Mouse (Mus musculus) spleen, adult 12 weeks (tissue): ENCODE measurements around the gene Cntn6.

Experiments used
- DNase-seq: peaks from one replicate; pipeline ENCODE4 v3.0.0; 2022; ENCODE audit warnings: low spot score

The Cntn6 gene

GRCm38 (mm10) chr6:104761226-104761625 lies 268.6 kb downstream of the Cntn6 start:
- no peak for DNase-seq

- DNase-seq: no peak
Measured at GRCm38 (mm10) chr6:104783891-104784290, 291.3 kb downstream of the Cntn6 start.

GRCm38 (mm10) chr6:104787502-104787901 lies 294.9 kb downstream of the Cntn6 start:
- no peak for DNase-seq

- no peak for DNase-seq
Measured at GRCm38 (mm10) chr6:104808526-104808925, 315.9 kb downstream of the Cntn6 start.

- DNase-seq: no peak
Measured at GRCm38 (mm10) chr6:104815610-104816009, 323.0 kb downstream of the Cntn6 start.

- no peak for DNase-seq
Measured at GRCm38 (mm10) chr6:104879711-104880110, 387.1 kb downstream of the Cntn6 start.

- DNase-seq: no peak
Measured at GRCm38 (mm10) chr6:104884021-104884420, 391.4 kb downstream of the Cntn6 start.

- no peak for DNase-seq
Measured at GRCm38 (mm10) chr6:104885829-104886228, 393.2 kb downstream of the Cntn6 start.

GRCm38 (mm10) chr6:104891071-104891470 lies 398.5 kb downstream of the Cntn6 start:
- DNase-seq: no peak
